ENCODE assay signal across 8 mouse cellular contexts in genomic region chr19:57362586-57362985, GRCm38 (mm10). TPM values are rescaled to one million over a fixed set of nuclear protein-coding genes. Genes with fewer than 3 reads are reported as not detected.
DNase-seq lines count a peak whose midpoint lies in the region; ATAC-seq lines count a peak whose summit lies in the region.

No protein-coding gene starts in this region.

- H3K4me2 ChIP-seq in heart, embryonic 15.5 days = peak overlapping the region; percentile 65
- peak overlapping the region; percentile 67 for H3K4me2 ChIP-seq in hindbrain, embryonic 12.5 days (replicated peaks)
- peak overlapping the region; percentile 64 for H3K4me2 ChIP-seq in midbrain, embryonic 15.5 days

- peaks cover 76% of the 10 kb centered on the region for H3K4me1 ChIP-seq in heart, embryonic 15.5 days (replicated peaks)
- peaks cover 55% of the 10 kb centered on the region for H3K4me1 ChIP-seq in hindbrain, embryonic 12.5 days
- H3K4me1 ChIP-seq in midbrain, embryonic 15.5 days = peaks cover 63% of the 10 kb centered on the region

- H3K27ac ChIP-seq in heart, embryonic 15.5 days = peak overlapping the region; percentile 20
- H3K27ac ChIP-seq in hindbrain, embryonic 12.5 days = no peak overlapping the region
- H3K27ac ChIP-seq in midbrain, embryonic 15.5 days = no peak overlapping the region

- DNase-seq in heart, adult 8-10 months (ENCODE audit: low spot score) = no peak
- peak; percentile 57 for DNase-seq in cerebellum, adult 9-10 months
- DNase-seq in embryo, embryonic 9.5 days (ENCODE audit: extremely low spot score) = no peak
- no peak for DNase-seq in kidney, adult 9 months
- DNase-seq in lung, adult 18-20 months = no peak

- no peaks in the 10 kb centered on the region for H3K9me3 ChIP-seq in heart, embryonic 15.5 days (replicated peaks)
- no peaks in the 10 kb centered on the region for H3K9me3 ChIP-seq in hindbrain, embryonic 12.5 days (replicated peaks)
- H3K9me3 ChIP-seq in midbrain, embryonic 15.5 days = no peaks in the 10 kb centered on the region

- no peaks in the 10 kb centered on the region for H3K36me3 ChIP-seq in heart, embryonic 15.5 days
- no peaks in the 10 kb centered on the region for H3K36me3 ChIP-seq in hindbrain, embryonic 12.5 days
- no peaks in the 10 kb centered on the region for H3K36me3 ChIP-seq in midbrain, embryonic 15.5 days (replicated peaks)

- 40% methylated on average over 5 of the region's 5 CpGs for WGBS in heart, embryonic 15.5 days
- WGBS in hindbrain, embryonic 12.5 days = 46% methylated on average over 5 of the region's 5 CpGs
- WGBS in midbrain, embryonic 15.5 days = 34% methylated on average over 5 of the region's 5 CpGs

- peak overlapping the region; percentile 15; the same call in 1 of the 2 replicates for H3K9ac ChIP-seq in heart, embryonic 15.5 days
- H3K9ac ChIP-seq in hindbrain, embryonic 12.5 days = no peak overlapping the region
- H3K9ac ChIP-seq in midbrain, embryonic 15.5 days = no peak overlapping the region

- ATAC-seq in heart, embryonic 15.5 days (replicated peaks; ENCODE audit: insufficient number of reproducible peaks, insufficient read depth, low FRiP score, low read depth) = no peak
- ATAC-seq in hindbrain, embryonic 12.5 days (ENCODE audit: low FRiP score) = no peak
- ATAC-seq in midbrain, embryonic 15.5 days (replicated peaks) = no peak

- H3K4me3 ChIP-seq in heart, embryonic 15.5 days = peak overlapping the region; percentile 100
- peak overlapping the region; percentile 5; the same call in 1 of the 2 replicates for H3K4me3 ChIP-seq in hindbrain, embryonic 12.5 days
- peak overlapping the region; percentile 21 for H3K4me3 ChIP-seq in midbrain, embryonic 15.5 days

- H3K27me3 ChIP-seq in heart, embryonic 15.5 days = no peaks in the 10 kb centered on the region
- H3K27me3 ChIP-seq in hindbrain, embryonic 12.5 days = no peaks in the 10 kb centered on the region
- no peaks in the 10 kb centered on the region for H3K27me3 ChIP-seq in midbrain, embryonic 15.5 days (replicated peaks)

RNA-seq across cellular contexts. Expression of gene Fam160b1, which starts 2.1 kb away (rescaled TPM):
- polyA plus RNA-seq in heart, embryonic 15.5 days (2015; fragmentation: Nextera tagmentation; extraction: Ambion mirVana) = 9.4 and 11.1 TPM in 2 replicates
- 10 to 100 TPM in 3 of 4 experiments, 1 to 10 TPM in 1; 9.8 to 11.6 (median 10.8) TPM for total RNA-seq in heart, adult 8-10 months (2022)
- polyA plus RNA-seq in hindbrain, embryonic 12.5 days (2016; fragmentation: Nextera tagmentation; extraction: Ambion mirVana) = 19.6 TPM in 2 replicates
- 12.9 and 14.1 TPM in 2 replicates for polyA plus RNA-seq in midbrain, embryonic 15.5 days (2015; fragmentation: Nextera tagmentation; extraction: Ambion mirVana)

RNA-seq across cellular contexts. Expression of gene Ablim1, which starts 47.9 kb away (rescaled TPM):
- 56.2 and 63.8 TPM in 2 replicates for polyA plus RNA-seq in heart, embryonic 15.5 days (2015; fragmentation: Nextera tagmentation; extraction: Ambion mirVana)
- total RNA-seq in heart, adult 8-10 months (2022) = 100 to 1,000 TPM; 450 to 472 (median 462) TPM
- 26.6 and 30.9 TPM in 2 replicates for polyA plus RNA-seq in hindbrain, embryonic 12.5 days (2016; fragmentation: Nextera tagmentation; extraction: Ambion mirVana)
- 57.4 and 64.5 TPM in 2 replicates for polyA plus RNA-seq in midbrain, embryonic 15.5 days (2015; fragmentation: Nextera tagmentation; extraction: Ambion mirVana)

Comparison
In these comparisons a context has a peak if more than half of its experiments do, and no peak if none do; other contexts are left out.
1. H3K4me3 ChIP-seq: peak in every context shown above with its lines; median percentile 100 in heart, embryonic 15.5 days; 21 in midbrain, embryonic 15.5 days; 5 in hindbrain, embryonic 12.5 days.